Mouse (Mus musculus): ENCODE results near the gene Foxd4.
"Not testable (repeated sequence)": the region's sequence is repeated elsewhere in the genome, so short reads cannot be mapped to it uniquely, and the experiment has no call there.

The Foxd4 gene

DNA sequence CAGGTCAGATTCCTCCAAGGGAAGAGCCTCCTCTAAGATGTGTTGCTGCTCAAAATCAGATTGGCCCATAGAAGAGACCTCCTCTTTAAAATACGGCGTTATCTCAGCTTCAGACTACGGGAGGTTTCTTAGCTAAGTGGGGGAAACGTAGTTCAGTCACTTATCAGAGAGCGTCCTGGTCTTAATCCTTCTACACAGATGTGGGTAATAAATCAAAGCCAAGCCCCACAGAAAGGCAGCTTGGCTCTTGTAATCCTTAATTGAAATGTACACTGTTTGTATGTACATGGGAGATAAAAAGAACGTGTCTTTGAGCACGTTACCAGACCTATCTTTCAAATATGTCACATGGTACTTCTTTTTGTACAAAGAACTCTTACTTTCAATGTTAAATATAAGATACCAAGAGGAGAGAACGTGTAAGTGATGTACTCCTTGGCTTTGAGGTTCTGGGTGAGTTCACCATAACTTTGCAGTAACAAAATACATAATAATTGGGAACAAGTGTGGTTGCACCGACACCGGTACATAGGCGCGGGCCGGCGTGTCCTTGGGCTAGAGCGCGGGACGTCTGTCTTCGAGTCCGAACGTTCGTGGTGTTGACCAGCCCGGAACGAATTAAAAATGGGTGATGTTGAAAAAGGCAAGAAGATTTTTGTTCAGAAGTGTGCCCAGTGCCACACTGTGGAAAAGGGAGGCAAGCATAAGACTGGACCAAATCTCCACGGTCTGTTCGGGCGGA, 25.7 kb downstream of the Foxd4 start, which contains the start of gene Gm10053:
Gene Gm10053, plus strand, starts transcription at position 558 of the 742 bp plus-strand sequence.
- DNase-seq (ENCODE audit: low spot score) = not testable (repeated sequence)

DNA sequence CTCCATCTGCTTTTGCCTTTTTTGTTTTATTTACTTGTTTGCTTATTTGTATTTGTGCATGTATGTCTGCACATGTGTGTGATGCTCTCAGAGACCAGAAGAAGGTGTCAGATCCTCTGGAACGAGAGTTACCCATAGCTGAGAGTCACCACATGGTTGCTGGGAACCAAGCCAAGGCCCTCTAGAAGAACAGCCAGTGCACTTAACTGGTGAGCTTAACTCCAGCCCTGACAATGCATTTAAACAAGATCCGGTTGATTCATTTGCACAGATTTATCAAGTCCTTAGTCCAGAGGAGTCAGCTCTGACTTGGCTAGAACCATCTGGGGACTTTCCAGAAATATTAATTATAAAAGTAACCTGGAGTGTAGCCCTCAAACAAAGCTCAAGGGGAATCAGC, 27.1 kb downstream of the Foxd4 start:
- no peak for DNase-seq (ENCODE audit: low spot score)

DNA sequence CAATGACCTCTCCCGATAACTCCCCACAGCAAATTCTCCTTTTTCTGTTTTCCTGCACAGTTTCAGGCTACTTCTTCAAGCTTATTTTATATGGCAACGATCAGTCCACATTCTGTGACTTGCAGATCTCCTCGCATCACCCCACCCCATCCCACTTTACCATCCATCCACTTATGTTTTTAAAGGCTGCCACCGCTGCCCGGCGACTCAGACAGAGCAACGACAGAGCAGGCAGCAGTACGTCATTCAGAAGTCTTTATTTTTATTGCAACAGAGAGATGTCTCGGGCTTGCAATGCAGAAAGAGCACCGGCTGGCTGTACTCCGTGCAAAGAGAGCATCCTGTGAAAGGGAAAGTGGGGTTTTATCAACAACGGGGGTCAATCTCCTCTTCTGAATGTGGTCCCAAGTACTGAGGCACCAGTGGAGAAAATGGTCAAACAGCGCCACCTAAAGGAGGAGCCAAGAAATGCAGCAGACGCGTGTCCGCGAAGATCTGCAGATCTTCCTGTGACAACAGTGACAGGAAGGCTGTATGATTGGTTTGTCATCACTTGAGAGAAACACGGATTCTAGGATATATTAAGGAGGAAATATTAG, 29.9 kb downstream of the Foxd4 start:
- peak; percentile 92 for DNase-seq (ENCODE audit: low spot score)

DNA sequence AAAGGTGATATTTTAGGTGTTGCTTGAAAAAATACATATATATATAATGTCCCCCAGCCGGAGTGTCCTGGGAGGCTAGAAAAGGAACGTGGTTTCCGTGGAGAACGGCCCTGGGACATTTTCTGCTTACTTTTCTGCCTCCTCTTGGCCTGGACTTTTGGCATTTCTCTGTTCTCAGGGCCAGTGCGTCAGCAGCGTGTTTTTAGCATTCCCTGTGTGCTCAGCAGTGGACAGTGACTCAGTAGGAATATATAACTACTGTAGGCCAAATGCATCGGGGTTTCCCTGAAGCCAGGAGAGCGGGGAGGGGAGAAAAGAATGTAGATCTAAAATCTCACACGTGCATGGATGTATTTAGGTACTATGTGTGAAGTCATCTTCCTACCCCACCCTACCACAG, 35.6 kb downstream of the Foxd4 start:
- no peak for DNase-seq (ENCODE audit: low spot score)

DNA sequence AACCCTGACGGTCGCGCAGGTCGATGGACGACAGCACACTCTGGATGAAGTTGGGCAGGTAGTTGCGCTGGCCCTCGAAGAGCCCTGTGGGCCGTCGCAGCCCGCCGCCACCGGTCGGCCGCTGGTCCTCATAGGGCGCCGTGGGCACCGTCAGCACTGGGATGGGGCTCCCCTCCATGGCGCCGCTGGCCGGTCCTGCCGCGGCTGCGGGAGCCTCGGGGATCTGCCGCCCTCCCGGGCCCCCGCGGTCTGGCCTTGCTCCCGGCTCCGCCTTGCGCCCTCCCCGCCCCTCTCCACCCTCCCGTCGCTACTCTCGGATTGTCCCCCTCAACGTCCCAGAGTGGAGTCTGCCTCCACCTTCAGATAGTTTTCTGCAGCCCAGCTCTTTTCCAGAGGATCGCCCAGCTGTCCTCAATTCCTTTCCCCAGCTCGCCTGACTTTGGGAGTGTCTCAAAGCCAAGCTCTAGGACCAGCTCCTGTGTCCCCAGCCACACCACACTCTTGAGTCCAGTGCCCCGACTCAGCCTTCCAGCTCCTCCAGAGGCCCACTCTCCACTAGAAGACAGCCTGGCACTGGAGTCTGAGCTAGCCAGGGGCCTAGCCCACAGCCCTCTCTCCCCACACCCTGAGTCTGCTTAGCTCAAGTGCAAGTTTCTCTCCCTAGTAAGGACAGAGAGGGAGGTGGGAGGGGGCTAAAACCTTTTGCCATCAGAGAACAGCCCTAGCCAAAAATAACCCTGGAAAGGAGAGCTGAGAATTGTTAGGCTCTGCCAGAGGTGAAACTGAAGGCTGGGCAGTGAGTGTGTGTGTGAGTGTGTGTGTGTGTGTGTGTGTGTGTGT, 39.2 kb downstream of the Foxd4 start, which contains the start of gene Pgm5:
Gene Pgm5, minus strand, starts transcription at position 244 of the 840 bp plus-strand sequence.
- peak; percentile 48 for DNase-seq (ENCODE audit: low spot score)

DNA sequence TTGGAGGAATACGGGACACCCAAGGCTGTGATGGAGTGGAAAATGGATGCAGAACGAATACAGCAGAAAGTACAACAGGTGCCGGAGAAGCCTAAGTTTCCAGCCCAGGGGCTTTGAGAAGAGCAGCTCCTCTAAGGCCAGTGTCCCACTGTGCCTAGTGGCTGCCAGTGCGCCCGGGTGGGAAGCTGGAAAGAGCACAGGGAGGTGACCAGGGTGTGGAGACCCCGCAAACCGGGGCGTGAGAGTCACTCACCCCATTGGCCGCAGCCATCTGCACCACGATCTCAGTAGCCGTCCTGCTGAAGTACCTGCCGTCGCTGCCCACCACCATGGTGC, 39.8 kb downstream of the Foxd4 start:
- no peak for DNase-seq (ENCODE audit: low spot score)

DNA sequence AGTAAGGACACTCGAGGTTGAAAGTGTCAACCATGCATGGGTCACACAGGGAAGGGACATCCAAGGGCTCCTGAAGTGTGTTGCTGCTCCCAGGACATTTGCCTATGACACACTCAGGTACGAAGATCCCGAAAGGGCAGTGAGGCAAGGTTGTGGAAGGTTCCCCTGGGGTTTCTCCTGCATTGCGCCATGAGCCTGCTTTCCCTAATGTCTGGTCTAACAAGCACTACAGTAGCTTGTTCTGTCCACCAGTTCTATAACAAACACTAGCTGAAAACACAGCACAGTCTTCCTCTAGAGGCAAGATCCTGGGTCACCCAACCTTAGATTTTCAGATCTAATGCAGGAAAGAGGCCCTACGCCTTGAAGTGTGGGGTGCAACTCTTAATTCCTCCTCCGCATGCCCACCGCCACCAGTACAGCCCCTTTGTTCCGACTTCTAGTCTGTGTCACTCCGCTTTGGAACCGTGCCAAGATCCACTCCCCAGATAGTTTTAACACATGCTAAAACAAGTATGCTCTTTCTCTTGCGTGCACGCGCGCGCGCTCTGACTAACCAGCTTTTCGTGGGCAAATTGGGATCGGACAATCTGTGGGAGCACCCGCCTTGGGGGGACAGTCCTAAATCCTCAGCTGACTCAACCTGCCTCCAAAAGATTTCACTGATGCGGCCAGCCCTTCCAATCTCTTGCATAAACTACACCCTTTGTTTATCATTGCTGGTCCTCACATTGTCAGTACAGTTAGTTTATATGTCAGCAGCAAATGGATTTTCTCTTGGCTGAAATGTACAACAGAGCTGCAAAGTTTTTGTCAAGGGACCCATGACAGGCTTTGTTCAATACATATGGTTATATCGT, 49.3 kb downstream of the Foxd4 start:
- DNase-seq (ENCODE audit: low spot score) = no peak
